Mouse (Mus musculus) C2C12 (cell line): ENCODE data around the gene Cpeb1. TPM values are rescaled to one million over a fixed set of nuclear protein-coding genes. Genes with fewer than 3 reads are reported as not detected.

Source experiments
- H3K27me3 ChIP-seq: one replicate; pipeline ENCODE4 v1.6.1; 2011; ENCODE audit not compliant: control insufficient read depth, insufficient read depth, insufficient read length
- H3K36me3 ChIP-seq: one replicate; pipeline ENCODE4 v1.6.1; 2011; ENCODE audit not compliant: control insufficient read depth, insufficient read depth
- H3K4me3 ChIP-seq: one replicate; pipeline ENCODE4 v1.5.1; 2011; ENCODE audit warnings: mild to moderate bottlenecking, control low read depth; ENCODE audit not compliant: poor library complexity, insufficient read depth, severe bottlenecking
- H3K79me2 ChIP-seq: one replicate; pipeline ENCODE4 v1.6.1; 2011; ENCODE audit not compliant: control insufficient read depth, insufficient read depth
- H3K79me3 ChIP-seq: one replicate; pipeline ENCODE4 v1.6.1; 2011; ENCODE audit warnings: low read depth, control low read depth
- H3ac ChIP-seq: one replicate; pipeline ENCODE3; 2011; ENCODE audit warnings: low read depth; ENCODE audit not compliant: control insufficient read depth, insufficient read length
- CEBPB ChIP-seq: IDR thresholded peaks from one replicate; pipeline ENCODE4 v1.6.1; 2011; ENCODE audit warnings: low read depth, mild to moderate bottlenecking, control low read depth, moderate library complexity
- CTCF ChIP-seq: IDR thresholded peaks from one replicate; pipeline ENCODE4 v1.5.1; 2011; ENCODE audit not compliant: control insufficient read depth, insufficient read depth, insufficient read length
- FOSL1 ChIP-seq: IDR thresholded peaks from one replicate; pipeline ENCODE4 v1.8.0; 2011; ENCODE audit warnings: mild to moderate bottlenecking, low read length; ENCODE audit not compliant: poor library complexity, insufficient read depth, severe bottlenecking
- MAX ChIP-seq: IDR thresholded peaks from one replicate; pipeline ENCODE4 v1.6.1; 2011; ENCODE audit warnings: mild to moderate bottlenecking, control low read depth
- MYOD1 ChIP-seq: IDR thresholded peaks from one replicate; pipeline ENCODE4 v1.6.1; 2011; ENCODE audit warnings: low read depth; ENCODE audit not compliant: control insufficient read depth, insufficient read length
- MYOG ChIP-seq: IDR thresholded peaks from one replicate; pipeline ENCODE4 v1.6.1; 2011; ENCODE audit not compliant: control insufficient read depth, insufficient read length; ENCODE audit errors: extremely low read depth
- USF1 ChIP-seq: IDR thresholded peaks from one replicate; pipeline ENCODE4 v1.6.1; 2011; ENCODE audit warnings: low read depth, mild to moderate bottlenecking, control low read depth, moderate library complexity
- polyA plus RNA-seq: library from polyadenylated mRNA; unstranded; fragments of >200 nt; fragmentation: generic; extraction: Trizol; gene quantifications from one replicate; pipeline ENCODE4 v1.2.1, GENCODE M21; 2012; ENCODE audit warnings: missing spikeins

Cpeb1 gene
- polyA plus RNA-seq, 1 experiment, result 0.81 TPM

DNA sequence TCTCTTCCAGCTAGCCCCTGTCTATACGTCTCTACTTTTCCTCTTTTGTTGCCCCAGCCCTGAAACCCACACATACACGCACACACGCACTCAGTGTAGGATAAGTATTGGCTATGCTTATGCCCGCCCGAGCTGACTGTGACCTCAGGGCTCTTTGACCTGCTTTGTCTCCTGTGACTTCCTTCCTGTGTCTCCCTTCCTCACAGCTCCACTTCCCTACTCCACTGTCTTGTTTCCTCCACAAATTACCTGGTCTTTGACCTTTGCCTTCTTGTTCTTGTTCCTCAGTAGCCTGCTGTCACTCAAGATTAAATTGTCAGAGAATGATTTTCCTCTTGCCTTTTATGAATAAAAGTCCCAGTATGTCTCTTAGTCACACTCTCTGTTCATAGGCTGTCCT is 151.2 kb downstream of the Cpeb1 start:
- Histone ChIP-seq H3K36me3 (no peaks in the 10 kb centered on the region), H3K79me3 (no peaks in the 10 kb centered on the region), H3ac (no peak overlapping the region), H3K4me3 (no peak overlapping the region), H3K79me2 (no peaks in the 10 kb centered on the region), H3K27me3 (no peaks in the 10 kb centered on the region)
- TF ChIP-seq MYOD1, result no peak
- TF ChIP-seq FOSL1, result no peak
- TF ChIP-seq CEBPB, result no peak
- no peak for TF ChIP-seq MYOG
- no peak for TF ChIP-seq CTCF
- TF ChIP-seq USF1, result no peak
- TF ChIP-seq MAX, result no peak

DNA sequence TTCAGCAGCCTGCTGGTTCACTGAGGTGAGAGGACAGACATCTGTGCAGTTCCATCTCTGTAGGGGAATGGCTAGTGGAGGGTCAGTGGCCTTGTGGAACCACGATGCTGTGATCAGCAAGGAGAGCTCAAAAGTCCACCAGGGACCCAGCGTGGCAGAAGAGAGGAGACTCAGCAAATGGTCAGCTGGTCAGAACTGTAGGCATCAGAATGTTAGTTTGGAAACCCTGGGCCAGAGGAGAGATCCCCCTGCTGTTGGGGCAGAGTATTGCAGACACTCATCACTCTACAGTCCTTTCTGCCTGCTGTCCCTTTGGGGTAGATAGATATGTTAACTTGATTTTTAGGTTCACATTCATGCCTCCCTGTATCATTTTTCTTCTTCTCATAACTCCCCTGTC is 151.6 kb downstream of the Cpeb1 start:
- Histone ChIP-seq H3K79me3 (no peaks in the 10 kb centered on the region), H3K36me3 (no peaks in the 10 kb centered on the region), H3K4me3 (no peak overlapping the region), H3ac (no peak overlapping the region), H3K79me2 (no peaks in the 10 kb centered on the region), H3K27me3 (no peaks in the 10 kb centered on the region)
- TF ChIP-seq FOSL1 (no peak), MYOD1 (no peak), MYOG (no peak), USF1 (no peak)

- Histone ChIP-seq H3K36me3 (no peaks in the 10 kb centered on the region), H3K27me3 (no peaks in the 10 kb centered on the region), H3K4me3 (no peak overlapping the region), H3ac (no peak overlapping the region), H3K79me3 (no peaks in the 10 kb centered on the region), H3K79me2 (no peaks in the 10 kb centered on the region)
- TF ChIP-seq MYOG (no peak), CTCF (no peak), MYOD1 (no peak), FOSL1 (no peak), USF1 (no peak), MAX (no peak), CEBPB (no peak)
Measured at GRCm38 (mm10) chr7:81301323-81301722, 153.9 kb downstream of the Cpeb1 start.

DNA sequence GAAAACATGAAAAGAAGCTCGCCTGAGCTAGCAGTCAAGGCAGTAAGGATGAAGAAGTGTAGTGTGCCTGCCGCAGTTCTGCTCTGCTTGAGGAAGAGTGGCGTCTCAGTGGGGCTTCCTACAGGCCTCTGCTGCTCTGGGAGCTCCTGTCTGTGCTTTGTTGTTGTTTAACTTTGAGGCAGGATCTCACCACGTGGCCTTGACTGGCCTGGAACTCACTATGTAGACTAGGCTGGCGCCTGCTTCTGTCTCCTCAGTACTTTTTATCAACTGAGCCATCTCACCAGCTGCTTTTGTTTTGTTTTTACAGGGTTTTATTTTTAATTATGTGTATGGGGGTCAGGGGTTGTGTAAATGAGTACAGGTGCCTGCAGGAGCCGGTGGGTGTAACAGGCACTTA is 157.1 kb downstream of the Cpeb1 start:
- Histone ChIP-seq H3K79me2 (no peaks in the 10 kb centered on the region), H3K36me3 (no peaks in the 10 kb centered on the region), H3K27me3 (no peaks in the 10 kb centered on the region), H3ac (no peak overlapping the region), H3K79me3 (no peaks in the 10 kb centered on the region), H3K4me3 (no peak overlapping the region)
- TF ChIP-seq USF1 (no peak), MAX (no peak), MYOG (no peak), CEBPB (no peak), MYOD1 (no peak), FOSL1 (no peak), CTCF (no peak)

Other genes with a start within 250 kb of the Cpeb1 start
- 2.1 TPM for gene Pde8a, start 241.9 kb downstream of the Cpeb1 start, polyA plus RNA-seq
- gene Rps17, start 110.2 kb downstream of the Cpeb1 start, polyA plus RNA-seq, result 3,363 TPM
- gene Ap3b2, start 38.5 kb upstream of the Cpeb1 start, polyA plus RNA-seq, result not detected
- not detected for gene BC048679, start 42.8 kb upstream of the Cpeb1 start, polyA plus RNA-seq
- not detected for gene Fsd2, start 111.5 kb upstream of the Cpeb1 start, polyA plus RNA-seq
- 3.2 TPM for gene Whamm, start 115.8 kb upstream of the Cpeb1 start, polyA plus RNA-seq